Mouse (Mus musculus) kidney, embryonic 15.5 days (tissue): Measurements from ENCODE around the gene Pltp. TPM values are rescaled to one million over a fixed set of nuclear protein-coding genes. Genes with fewer than 3 reads are reported as not detected.

Source experiments
- ATAC-seq: fragments of 200-750 bp; cut with Nextera tagmentation; replicated peaks from 2 replicates; pipeline ENCODE4 v1.8.0; 2017; ENCODE audit warnings: moderate TSS enrichment; ENCODE audit not compliant: low FRiP score
- H3K27ac ChIP-seq: fragments of 300-500 bp; sonication (generic); 2 replicates; pipeline ENCODE4 v1.5.1; 2015; ENCODE audit warnings: mild to moderate bottlenecking, inconsistent platforms
- H3K27me3 ChIP-seq: fragments of 300-500 bp; sonication (generic); 2 replicates; pipeline ENCODE4 v1.6.1; 2015; ENCODE audit warnings: inconsistent platforms
- H3K36me3 ChIP-seq: fragments of 300-500 bp; sonication (generic); 2 replicates; pipeline ENCODE4 v1.6.1; 2015; ENCODE audit warnings: inconsistent platforms
- H3K4me1 ChIP-seq: fragments of 300-500 bp; sonication (generic); 2 replicates; pipeline ENCODE4 v1.6.1; 2015; ENCODE audit warnings: inconsistent platforms
- H3K4me2 ChIP-seq: fragments of 300-500 bp; sonication (generic); 2 replicates; pipeline ENCODE4 v1.6.1; 2015; ENCODE audit warnings: moderate library complexity, mild to moderate bottlenecking, inconsistent platforms
- H3K4me3 ChIP-seq: fragments of 300-500 bp; sonication (generic); replicated peaks from 2 replicates; pipeline ENCODE4 v1.5.1; 2015; ENCODE audit warnings: mild to moderate bottlenecking, inconsistent platforms
- H3K9ac ChIP-seq: fragments of 300-500 bp; sonication (generic); 2 replicates; pipeline ENCODE4 v1.6.1; 2015; ENCODE audit warnings: mild to moderate bottlenecking, inconsistent platforms
- H3K9me3 ChIP-seq: fragments of 300-500 bp; sonication (generic); replicated peaks from 2 replicates; pipeline ENCODE4 v1.6.1; 2016; ENCODE audit warnings: inconsistent platforms
- WGBS: fragments of 180-500 bp; shearing (Covaris S2); methylation state at CpG from one replicate; pipeline ENCODE4 v1.1.7; 2015; ENCODE audit warnings: mixed read lengths; 5-methylcytosine and 5-hydroxymethylcytosine counted together
- polyA plus RNA-seq: library from polyadenylated mRNA; unstranded; fragments of >200 nt; fragmentation: Nextera tagmentation; extraction: Ambion mirVana; gene quantifications from 2 replicates; pipeline ENCODE4 v1.2.1, GENCODE M21; 2015

Gene Pltp
- polyA plus RNA-seq: 35.6 and 38.7 TPM in 2 replicates

DNA sequence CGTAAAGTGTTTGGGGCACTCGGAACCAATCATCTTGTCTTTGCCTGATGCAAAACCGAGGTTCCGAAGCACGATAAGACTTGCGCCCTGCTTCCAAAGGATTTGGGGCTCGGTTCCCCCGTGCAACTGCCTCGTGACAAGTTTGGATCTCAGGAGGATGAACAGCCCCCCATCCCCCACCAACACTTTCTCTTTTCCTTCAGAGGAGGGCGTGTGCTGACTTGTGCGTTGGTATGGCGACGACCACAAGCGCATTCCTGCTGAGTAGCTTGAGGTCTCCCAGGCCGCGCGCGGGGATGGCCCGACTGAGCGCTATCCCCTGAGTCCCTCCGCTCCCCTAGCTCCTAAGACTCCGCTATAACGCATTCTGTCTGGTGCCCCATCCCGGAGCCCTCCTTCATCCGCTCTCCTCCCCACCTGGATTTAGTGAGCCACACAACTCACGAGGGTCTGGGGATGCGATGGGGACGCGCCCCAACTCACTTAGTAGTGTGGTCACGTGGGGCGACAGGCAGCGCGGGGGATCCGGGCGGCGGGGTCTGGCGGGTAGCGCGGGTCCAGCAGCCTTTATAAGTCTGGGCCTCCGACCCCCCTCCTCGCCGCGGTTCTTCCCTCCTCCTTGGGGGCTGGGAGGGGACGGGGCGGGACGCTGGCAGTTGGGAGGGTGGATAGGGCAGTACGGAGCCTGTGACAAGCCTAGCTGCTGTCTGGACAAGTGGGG is at the start of gene Pltp:
TSS of gene Pltp (minus strand) at position 611 of the 721 bp plus-strand sequence.
- peak within 1 kb of the TSS; percentile 52 for H3K4me3 ChIP-seq
- H3K9ac ChIP-seq: peak within 1 kb of the TSS; percentile 52
- H3K4me2 ChIP-seq: peak within 1 kb of the TSS; percentile 83
- H3K4me1 ChIP-seq: peaks cover 65% of the 10 kb centered on the region
- under 1% methylated on average over 47 of the region's 47 CpGs for WGBS
- H3K27ac ChIP-seq: peak within 1 kb of the TSS; percentile 51
- H3K36me3 ChIP-seq: 0 out of 2 replicates have a peak, but pooled peaks cover 3% of the 10 kb centered on the region
- peaks cover 42% of the 10 kb centered on the region for H3K27me3 ChIP-seq
- peak; percentile 55 for ATAC-seq
- H3K9me3 ChIP-seq: no peaks in the 10 kb centered on the region

DNA sequence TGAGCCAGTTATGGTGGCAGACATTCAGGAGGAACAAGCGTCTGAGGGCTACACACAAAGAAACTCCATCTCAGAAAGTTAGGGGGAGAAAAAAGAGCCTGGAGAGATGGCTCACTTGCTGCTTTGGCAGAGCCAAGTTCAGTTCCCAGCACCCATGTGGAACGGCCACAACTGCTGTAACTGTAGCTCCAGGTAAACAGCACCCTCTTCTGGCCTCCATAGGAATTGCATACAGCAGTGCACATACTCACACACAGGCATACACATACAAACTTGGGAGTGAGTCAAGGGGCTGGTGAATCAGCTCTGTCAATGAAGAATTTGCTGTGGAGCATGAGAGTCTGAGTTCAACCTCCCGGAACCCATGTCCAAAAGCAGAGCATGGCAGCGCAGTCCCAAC is 48.6 kb upstream of the Pltp start:
- no peak overlapping the region for H3K27ac ChIP-seq
- H3K4me3 ChIP-seq: no peak overlapping the region
- no peak overlapping the region for H3K9ac ChIP-seq
- peaks cover 83% of the 10 kb centered on the region for H3K36me3 ChIP-seq
- peaks cover 8% of the 10 kb centered on the region; the same call in 1 of the 2 replicates for H3K9me3 ChIP-seq
- H3K27me3 ChIP-seq: no peaks in the 10 kb centered on the region
- no peak for ATAC-seq
- WGBS: 98% methylated on average over 4 of the region's 4 CpGs
- H3K4me1 ChIP-seq: peaks cover 16% of the 10 kb centered on the region
- no peak overlapping the region for H3K4me2 ChIP-seq

- WGBS: 58% methylated on average over 1 of the region's 1 CpGs
- peaks cover 99% of the 10 kb centered on the region for H3K36me3 ChIP-seq
- H3K9me3 ChIP-seq: peaks cover 8% of the 10 kb centered on the region; the same call in 1 of the 2 replicates
- H3K4me1 ChIP-seq: no peaks in the 10 kb centered on the region
- H3K4me3 ChIP-seq: no peak overlapping the region
- no peak overlapping the region for H3K4me2 ChIP-seq
- no peak overlapping the region for H3K27ac ChIP-seq
- H3K9ac ChIP-seq: no peak overlapping the region
- no peak for ATAC-seq
- H3K27me3 ChIP-seq: no peaks in the 10 kb centered on the region
Observed at GRCm38 (mm10) chr2:164903496-164903895, 46.0 kb upstream of the Pltp start.

DNA sequence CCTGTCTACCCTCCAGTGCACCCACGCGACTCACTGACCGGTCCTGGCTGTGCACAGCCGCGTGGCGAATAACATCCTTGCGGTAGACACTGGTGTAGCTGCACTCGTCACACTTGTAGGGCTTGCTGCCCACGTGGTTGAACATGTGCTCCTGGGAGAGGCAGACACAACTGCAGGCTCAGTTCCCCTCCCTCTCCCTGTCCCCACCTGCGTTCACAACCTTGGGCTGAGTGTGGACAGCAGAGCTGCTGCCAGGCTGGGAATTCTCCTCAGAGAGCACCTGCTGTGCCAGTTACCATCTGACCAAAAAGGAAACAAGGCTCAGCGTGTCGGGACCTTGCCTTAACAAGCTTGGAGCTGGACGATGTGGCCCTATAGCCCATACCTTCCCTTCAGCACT is 43.9 kb upstream of the Pltp start:
- Histone ChIP-seq H3K9me3 (peaks cover 5% of the 10 kb centered on the region; the same call in 1 of the 2 replicates), H3K27me3 (no peaks in the 10 kb centered on the region), H3K27ac (no peak overlapping the region), H3K9ac (no peak overlapping the region), H3K4me1 (no peaks in the 10 kb centered on the region), H3K36me3 (peaks cover 99% of the 10 kb centered on the region), H3K4me2 (no peak overlapping the region), H3K4me3 (no peak overlapping the region)
- no peak for ATAC-seq
- WGBS: 87% methylated on average over 13 of the region's 13 CpGs

- Histone ChIP-seq H3K27ac (no peak overlapping the region), H3K27me3 (no peaks in the 10 kb centered on the region), H3K9me3 (no peaks in the 10 kb centered on the region), H3K36me3 (peaks cover 99% of the 10 kb centered on the region), H3K9ac (no peak overlapping the region), H3K4me1 (no peaks in the 10 kb centered on the region), H3K4me2 (no peak overlapping the region), H3K4me3 (no peak overlapping the region)
- ATAC-seq: no peak
- 92% methylated on average over 16 of the region's 16 CpGs for WGBS
Observed at GRCm38 (mm10) chr2:164899723-164900459, 42.4 kb upstream of the Pltp start.

GRCm38 (mm10) chr2:164899034-164899433 is 41.5 kb upstream of the Pltp start:
- Histone ChIP-seq H3K4me2 (no peak overlapping the region), H3K36me3 (peaks cover 99% of the 10 kb centered on the region), H3K27ac (no peak overlapping the region), H3K4me1 (no peaks in the 10 kb centered on the region), H3K27me3 (no peaks in the 10 kb centered on the region), H3K4me3 (no peak overlapping the region), H3K9ac (no peak overlapping the region), H3K9me3 (no peaks in the 10 kb centered on the region)
- 89% methylated on average over 15 of the region's 15 CpGs for WGBS
- ATAC-seq: no peak

GRCm38 (mm10) chr2:164898008-164898407 is 40.5 kb upstream of the Pltp start:
- Histone ChIP-seq H3K4me2 (no peak overlapping the region), H3K36me3 (peaks cover 100% of the 10 kb centered on the region), H3K4me3 (no peak overlapping the region), H3K9ac (no peak overlapping the region), H3K4me1 (no peaks in the 10 kb centered on the region), H3K9me3 (no peaks in the 10 kb centered on the region), H3K27me3 (no peaks in the 10 kb centered on the region), H3K27ac (no peak overlapping the region)
- WGBS: 90% methylated on average over 7 of the region's 7 CpGs
- ATAC-seq: no peak

- WGBS: 92% methylated on average over 6 of the region's 6 CpGs
- no peak overlapping the region for H3K4me3 ChIP-seq
Observed at GRCm38 (mm10) chr2:164895885-164896284, 38.4 kb upstream of the Pltp start.

GRCm38 (mm10) chr2:164894644-164895043 is 37.1 kb upstream of the Pltp start:
- Histone ChIP-seq H3K36me3 (peaks cover 100% of the 10 kb centered on the region), H3K4me1 (peaks cover under 1% of the 10 kb centered on the region; the same call in 1 of the 2 replicates), H3K4me2 (no peak overlapping the region), H3K27me3 (no peaks in the 10 kb centered on the region), H3K27ac (no peak overlapping the region), H3K9me3 (no peaks in the 10 kb centered on the region), H3K4me3 (no peak overlapping the region), H3K9ac (no peak overlapping the region)
- ATAC-seq: no peak
- 76% methylated on average over 1 of the region's 1 CpGs for WGBS

More at GRCm38 (mm10) chr2:164895885-164896284, 38.4 kb upstream of the Pltp start:
- H3K27ac ChIP-seq: no peak overlapping the region
- H3K4me2 ChIP-seq: no peak overlapping the region
- H3K9ac ChIP-seq: no peak overlapping the region
- no peaks in the 10 kb centered on the region for H3K4me1 ChIP-seq
- no peak for ATAC-seq
- H3K36me3 ChIP-seq: peaks cover 100% of the 10 kb centered on the region
- H3K27me3 ChIP-seq: no peaks in the 10 kb centered on the region
- H3K9me3 ChIP-seq: no peaks in the 10 kb centered on the region

DNA sequence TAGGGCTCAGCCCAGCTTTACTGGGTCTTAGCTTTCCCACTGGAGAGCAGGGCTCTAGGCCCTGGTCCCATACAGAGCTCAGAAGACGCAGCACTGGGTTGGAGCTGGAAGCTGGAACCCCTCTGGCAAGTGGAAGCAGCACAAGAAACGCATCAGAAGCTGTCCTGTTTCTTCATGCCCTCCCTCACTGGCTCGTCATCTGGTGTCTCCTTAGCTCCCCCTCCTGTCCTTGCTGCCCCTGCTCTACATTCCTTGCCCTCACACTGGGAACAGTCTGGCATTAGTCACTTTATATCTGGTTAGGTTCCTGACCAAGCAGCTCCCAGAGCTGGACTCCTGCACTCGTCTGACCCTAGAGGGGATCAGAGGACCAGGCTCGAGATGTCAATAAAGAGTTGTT is 36.5 kb upstream of the Pltp start:
- no peak overlapping the region for H3K4me3 ChIP-seq
- no peak overlapping the region for H3K4me2 ChIP-seq
- H3K9ac ChIP-seq: no peak overlapping the region
- H3K36me3 ChIP-seq: peaks cover 100% of the 10 kb centered on the region
- H3K4me1 ChIP-seq: peaks cover 7% of the 10 kb centered on the region; the same call in 1 of the 2 replicates
- WGBS: 57% methylated on average over 5 of the region's 5 CpGs
- no peaks in the 10 kb centered on the region for H3K9me3 ChIP-seq
- H3K27me3 ChIP-seq: no peaks in the 10 kb centered on the region
- no peak overlapping the region for H3K27ac ChIP-seq
- no peak for ATAC-seq

DNA sequence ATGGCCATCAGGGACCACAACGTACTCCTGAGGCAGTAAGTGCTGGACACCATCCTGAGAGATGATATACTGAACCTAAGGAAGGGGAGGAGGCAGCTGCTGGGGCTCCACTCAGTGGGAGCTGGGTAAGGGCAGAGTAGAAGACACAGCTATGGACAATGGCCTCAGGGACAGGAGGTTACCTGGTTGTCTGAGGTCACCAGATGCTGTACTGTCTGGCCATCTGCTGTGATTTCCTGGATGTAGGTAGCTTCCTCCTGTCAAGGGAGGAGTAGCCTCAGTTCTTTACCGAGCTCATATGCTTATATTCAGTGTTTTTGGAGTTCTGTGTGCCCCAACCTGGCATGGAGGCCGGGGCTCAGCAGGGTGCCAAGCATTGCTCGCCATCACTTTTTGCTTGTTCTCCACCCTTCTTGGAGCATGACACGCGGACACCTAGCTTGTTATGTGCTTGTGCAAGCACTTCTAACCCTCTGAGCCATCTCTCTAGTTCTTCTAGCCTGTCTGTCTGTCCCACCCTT is 35.2 kb upstream of the Pltp start:
- Histone ChIP-seq H3K9ac (no peak overlapping the region), H3K4me3 (no peak overlapping the region), H3K27ac (no peak overlapping the region), H3K36me3 (peaks cover 100% of the 10 kb centered on the region), H3K4me2 (no peak overlapping the region), H3K27me3 (no peaks in the 10 kb centered on the region), H3K9me3 (no peaks in the 10 kb centered on the region), H3K4me1 (peaks cover 8% of the 10 kb centered on the region; the same call in 1 of the 2 replicates)
- no peak for ATAC-seq
- WGBS: 89% methylated on average over 6 of the region's 6 CpGs
